Mouse (Mus musculus) CD4-positive helper T cell, adult 2 months (primary cell): ENCODE measurements at regions not wholly inside any gene's neighbourhood (a gene's known extent, or its start where the extent isn't known, plus 50 kb on each side); places are given as distances from the start of the nearest gene placed in this dataset.
A peak's percentile ranks its signal among the peaks of the same experiment; 100 is the strongest.
"Not testable (repeated sequence)": the region's sequence is repeated elsewhere in the genome, so short reads cannot be mapped to it uniquely, and the experiment has no call there.

Experiments used
- DNase-seq: peaks from one replicate; pipeline ENCODE4 v3.0.0-alpha.2; 2012; ENCODE audit warnings: low read depth, missing footprints, low spot score

DNA sequence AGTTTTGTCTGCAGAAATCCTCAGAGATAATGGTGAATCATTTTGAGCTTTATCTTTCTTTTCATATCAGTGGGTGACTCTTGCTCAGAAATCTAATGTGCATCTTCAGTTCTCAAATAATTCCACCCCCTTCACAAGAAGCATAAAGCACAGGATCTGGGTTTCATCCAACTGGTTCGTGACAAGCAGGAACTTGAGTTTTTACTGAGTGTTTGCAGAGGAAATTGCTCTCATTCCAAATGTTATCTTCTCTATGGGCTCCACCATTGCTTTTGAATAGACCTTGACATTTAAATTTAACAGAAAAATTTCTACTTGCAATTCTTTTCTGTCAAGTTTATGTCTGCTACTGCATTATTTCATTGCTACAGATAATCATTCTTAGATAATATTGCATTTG is 443.1 kb downstream of the Arl4a start:
- no peak for DNase-seq

GRCm38 (mm10) chr12:39593781-39594180 is 444.0 kb downstream of the Arl4a start:
- DNase-seq: not testable (repeated sequence)

GRCm38 (mm10) chr12:39587204-39587909 is 450.5 kb downstream of the Arl4a start:
- DNase-seq: no peak

DNA sequence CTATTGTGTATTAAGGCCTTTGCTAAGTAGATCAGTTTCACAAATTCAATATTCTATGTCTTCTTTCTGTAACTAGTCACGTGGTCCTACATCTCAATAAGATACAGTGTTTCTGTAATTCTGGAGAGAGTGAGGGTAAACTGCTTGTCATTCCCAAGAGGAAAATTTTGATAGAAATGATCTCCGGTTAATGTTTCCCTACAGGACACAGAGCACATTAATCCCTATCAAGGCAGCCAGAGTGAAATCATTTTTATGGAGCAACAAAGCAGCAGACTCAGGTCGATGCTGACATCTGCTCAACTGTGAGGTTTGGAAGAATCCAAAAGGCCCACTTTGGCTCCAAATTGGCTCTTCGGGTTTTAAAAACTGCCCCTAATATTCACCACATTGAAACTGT is 451.7 kb downstream of the Arl4a start:
- DNase-seq: no peak

- no peak for DNase-seq
Observed at GRCm38 (mm10) chr12:39577610-39578009, 460.2 kb downstream of the Arl4a start.

DNA sequence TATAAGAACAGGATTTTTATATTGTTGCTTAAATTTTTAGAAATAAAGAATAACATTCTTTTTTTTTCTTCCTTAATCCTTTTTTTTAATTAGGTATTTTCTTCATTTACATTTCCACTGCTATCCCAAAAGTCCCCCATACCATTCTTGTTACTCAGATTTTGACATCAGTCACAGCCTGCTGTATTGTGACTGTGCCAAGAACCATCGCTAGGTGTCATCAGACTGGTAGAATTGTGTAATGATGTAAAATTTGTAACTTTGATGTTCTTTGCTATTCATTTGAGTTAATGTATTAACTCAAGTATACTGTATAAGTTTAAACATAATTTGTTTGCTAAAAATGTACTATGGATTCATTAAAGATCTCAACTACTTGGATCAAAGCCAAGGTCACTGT is 465.0 kb downstream of the Arl4a start:
- no peak for DNase-seq

DNA sequence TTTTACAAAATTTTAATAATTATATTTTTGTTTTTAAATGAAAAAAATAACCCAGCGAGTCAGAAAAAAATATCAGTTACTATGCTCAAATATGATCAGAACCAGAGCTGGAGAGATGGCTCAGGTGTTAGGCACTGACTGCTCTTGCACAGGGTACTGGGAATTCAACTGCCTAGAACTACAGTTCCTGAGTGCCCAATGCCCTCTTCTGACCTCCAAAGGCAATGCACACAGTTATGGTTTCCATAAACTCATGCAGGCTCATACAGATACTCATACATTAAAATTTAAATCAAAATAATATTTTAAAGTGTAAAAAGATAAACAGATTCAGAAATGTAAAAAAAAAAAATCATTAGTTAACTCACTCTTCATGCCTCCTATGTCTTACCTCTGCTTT is 465.7 kb downstream of the Arl4a start:
- no peak for DNase-seq

GRCm38 (mm10) chr12:39560734-39561446 is 476.9 kb downstream of the Arl4a start:
- DNase-seq: no peak

DNA sequence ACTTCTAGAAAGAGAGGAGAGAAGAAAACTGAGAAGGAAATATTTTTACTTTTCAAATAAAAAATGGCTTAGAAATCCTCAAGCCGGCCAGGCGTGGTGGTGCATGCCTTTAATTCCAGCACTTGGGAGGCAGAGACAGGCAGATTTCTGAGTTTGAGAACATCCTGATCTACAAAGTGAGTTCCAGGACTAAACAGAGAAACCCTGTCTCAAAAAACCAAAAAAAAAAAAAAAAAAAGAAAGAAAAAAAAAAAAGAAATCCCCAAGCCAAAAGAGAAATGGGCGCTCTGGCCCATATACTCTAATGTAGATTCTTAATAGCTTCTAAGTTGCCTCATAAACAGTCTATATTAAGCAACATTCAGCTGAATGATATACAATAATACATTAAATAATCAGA is 479.3 kb downstream of the Arl4a start:
- DNase-seq: no peak

DNA sequence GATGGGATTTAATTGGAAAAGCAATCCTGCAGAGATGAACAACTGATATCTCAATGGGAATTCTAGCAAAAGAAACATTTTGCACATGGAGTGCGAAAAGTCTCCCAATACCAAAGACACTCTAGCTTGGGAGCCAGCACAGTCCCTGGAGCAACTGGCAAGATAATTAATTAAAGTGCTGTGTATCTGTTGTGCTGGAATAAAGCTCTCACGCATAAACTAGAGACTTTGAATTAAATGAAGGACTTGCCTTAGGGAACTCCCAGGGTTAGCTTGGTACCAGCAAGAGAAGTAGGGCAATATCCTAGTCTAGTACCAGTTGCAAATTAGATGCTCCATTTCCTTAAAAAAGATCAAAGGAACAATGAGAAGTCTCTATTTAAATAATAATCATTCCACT is 501.5 kb downstream of the Arl4a start:
- DNase-seq: no peak

GRCm38 (mm10) chr12:39528121-39528520 is 509.7 kb downstream of the Arl4a start:
- no peak for DNase-seq

- DNase-seq: no peak
Observed at GRCm38 (mm10) chr12:39527216-39527600, 510.6 kb downstream of the Arl4a start.

- no peak for DNase-seq
Observed at GRCm38 (mm10) chr12:39526535-39527215, 511.1 kb downstream of the Arl4a start.

DNA sequence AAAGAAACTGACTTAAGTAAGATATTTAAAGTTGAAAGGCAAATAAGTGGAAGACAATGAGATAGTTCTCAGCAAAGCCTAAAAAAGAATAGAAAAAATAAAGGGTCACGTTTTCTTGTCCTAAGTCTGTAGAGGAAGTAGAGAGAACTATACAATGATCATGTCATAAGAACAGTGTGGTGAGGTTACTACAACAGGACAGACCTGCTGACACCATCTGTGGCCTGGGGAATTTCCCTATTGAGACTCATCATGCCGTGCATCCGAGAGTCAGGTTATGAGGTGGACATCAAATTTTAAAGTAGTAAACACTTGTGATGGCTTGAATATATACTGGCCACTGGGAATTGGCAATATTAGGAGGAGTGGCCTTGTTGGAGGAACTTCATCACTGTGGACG is 522.1 kb downstream of the Arl4a start:
- no peak for DNase-seq

DNA sequence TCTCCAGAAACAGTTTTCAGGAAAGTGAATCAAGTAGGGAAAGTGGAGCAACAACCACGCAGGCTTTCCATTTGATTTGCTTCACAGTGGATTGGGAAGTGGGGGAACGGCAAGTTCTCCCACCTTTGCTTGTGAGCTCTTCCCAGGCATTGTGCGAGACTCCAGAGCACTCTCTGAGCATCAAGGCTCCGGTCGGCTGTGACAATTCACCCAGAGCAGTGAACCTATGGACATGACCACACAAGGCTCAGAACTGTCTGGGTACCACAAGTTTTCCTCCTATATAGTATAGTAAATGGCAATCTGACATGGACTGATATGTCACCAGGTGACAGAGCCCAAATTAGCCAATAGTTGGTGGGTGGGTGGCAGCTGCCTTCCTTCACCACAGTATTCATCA is 527.0 kb downstream of the Arl4a start:
- no peak for DNase-seq

DNA sequence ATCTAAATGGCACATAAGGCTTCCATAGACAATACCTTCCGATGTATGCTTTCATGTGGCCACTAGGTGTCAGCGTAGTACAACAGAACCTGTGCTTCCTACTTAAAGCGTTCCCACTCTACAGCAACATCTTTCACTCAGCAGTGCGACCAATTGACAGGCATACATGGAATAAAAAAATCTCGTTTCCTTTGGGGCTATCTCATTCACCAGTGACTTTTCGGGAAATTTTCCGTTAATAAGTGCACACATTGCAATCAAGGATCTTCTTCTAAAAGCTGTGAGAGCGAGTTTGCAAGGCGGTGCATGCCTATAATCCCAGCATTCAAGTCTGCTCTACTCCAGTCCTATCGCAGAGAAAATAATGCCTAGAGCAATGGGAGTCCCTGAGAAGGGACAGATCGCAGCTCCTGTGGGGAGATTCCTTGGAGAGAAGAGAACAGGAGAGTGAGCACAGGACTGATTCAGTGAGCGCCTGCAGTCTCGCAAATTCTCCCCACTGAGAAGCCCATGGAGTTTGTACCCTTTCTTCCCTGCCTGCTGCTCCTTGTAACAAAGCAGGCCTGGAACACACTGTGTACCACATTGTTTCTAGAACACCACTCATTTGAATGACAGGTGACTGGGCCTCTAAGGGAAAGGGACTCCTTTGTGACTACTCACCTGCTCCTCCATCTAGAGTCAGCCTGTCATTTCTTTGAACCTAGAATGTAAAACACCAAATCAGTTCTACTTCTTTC is 527.6 kb downstream of the Arl4a start:
- DNase-seq: peak; percentile 61

DNA sequence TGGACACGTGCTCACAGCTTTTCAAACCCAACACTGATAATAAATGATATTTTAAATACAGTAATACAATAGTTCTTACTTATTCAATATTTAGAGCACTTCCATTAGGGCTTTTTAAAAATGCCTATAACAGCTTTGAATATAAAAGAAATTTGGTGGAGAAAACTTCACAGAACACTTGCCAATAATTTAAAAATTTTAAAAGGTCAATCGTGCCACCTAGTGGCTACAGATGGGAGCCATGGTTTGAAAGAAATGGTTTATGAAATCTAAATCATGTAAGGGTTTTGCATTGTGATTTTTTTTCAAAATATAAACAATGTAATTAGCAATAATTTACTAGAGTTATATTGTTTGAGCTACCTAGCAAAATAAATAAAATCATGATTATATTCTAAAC is 541.6 kb downstream of the Arl4a start:
- peak; percentile 12 for DNase-seq

DNA sequence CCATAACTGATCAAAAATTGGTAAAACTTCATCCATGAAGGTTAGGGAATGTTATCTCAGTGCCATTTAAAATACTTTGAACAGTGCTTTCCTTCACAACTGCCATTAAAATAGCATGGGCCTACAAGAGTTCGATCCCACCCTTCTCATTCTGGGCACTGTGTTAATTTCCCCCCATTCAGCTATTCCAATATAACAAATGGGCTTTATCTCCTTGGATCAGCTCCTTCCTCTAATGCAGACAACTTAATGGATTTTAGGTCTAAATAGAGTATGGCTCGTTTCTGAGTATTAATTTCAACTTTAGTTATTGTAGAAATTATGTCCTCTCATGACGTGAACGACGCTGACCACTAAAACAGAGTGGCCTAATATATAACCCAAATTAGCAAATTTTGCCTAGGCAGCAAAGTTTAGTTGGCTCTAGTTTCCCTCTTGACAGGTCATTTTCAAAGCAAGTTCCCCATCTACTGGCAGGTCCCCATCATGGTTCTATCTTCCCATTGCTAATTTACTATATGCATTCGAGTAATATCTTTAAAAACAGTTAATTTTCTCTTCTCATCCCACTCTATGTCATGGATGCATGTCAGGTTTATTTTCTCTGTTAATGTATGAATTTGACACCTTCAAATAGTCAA is 544.1 kb downstream of the Arl4a start:
- no peak for DNase-seq

DNA sequence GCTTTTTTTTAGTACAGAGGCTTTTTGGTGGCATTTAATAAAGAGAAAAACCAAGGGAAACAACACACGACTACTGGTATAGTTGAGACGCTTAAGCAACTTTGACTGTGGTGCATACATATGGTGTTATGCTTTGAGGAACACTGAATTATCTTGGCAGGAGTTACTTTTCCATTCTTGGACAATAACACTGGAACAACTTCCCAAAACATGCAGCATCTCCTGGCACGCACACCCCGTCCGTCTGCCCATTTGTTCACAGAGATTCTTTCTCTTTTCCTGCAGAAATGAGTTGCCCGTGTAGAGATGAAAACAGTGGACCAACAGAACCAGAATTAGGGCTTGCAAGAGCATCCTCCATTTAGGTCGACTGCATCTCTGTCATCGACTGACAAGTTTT is 544.7 kb downstream of the Arl4a start:
- DNase-seq: no peak

DNA sequence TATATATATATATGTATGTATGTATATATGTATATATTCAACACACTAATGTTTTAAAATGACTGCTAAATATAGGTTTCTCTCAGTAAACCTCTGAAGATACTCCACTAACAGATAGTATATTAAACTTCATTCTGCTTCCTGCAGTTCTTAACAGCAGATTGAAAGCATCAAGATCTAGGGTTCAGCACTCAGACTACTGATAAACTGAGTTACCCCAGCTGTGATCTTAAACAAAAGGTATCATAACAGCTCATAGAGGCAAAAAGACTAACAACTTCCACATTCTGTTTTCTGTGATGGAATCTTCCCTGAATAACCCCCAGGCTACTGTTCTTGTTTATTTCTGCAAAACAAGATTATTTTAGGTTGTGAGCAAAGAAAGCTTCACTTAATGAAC is 564.8 kb downstream of the Arl4a start:
- no peak for DNase-seq
